Mouse (Mus musculus) embryo, embryonic 10 days (tissue): ENCODE results near the gene Rnf123.
"Not testable (repeated sequence)": the region's sequence is repeated elsewhere in the genome, so short reads cannot be mapped to it uniquely, and the experiment has no call there.

Experiments
- DNase-seq: peaks from one replicate; pipeline ENCODE4 v3.0.0-alpha.2; 2015; ENCODE audit warnings: low spot score

Gene Rnf123

GRCm38 (mm10) chr9:108035331-108036156 is 47.6 kb downstream of the Rnf123 start:
- no peak for DNase-seq

GRCm38 (mm10) chr9:108032126-108032525 is 51.0 kb downstream of the Rnf123 start:
- DNase-seq = no peak

GRCm38 (mm10) chr9:108027867-108028266 is 55.3 kb downstream of the Rnf123 start:
- no peak for DNase-seq

DNA sequence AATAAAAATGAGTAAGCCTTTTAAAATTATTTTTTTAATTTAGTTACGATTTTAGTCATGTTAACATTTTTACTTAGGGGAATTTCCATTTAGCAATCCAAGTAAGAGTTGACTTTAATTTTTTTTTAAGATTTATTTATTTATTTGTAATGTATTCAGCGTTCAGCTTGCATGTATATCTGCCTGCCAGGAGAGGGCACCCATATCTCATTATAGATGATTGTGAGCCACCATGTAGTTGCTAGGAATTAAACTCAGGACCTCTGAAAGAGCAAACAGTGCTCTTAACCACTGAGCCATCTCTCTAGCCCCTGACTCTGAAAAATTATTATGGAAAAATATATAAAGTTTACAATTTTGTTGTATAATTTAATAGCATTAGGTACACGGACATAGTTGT is 56.6 kb downstream of the Rnf123 start:
- DNase-seq = no peak

GRCm38 (mm10) chr9:108023216-108023615 is 59.9 kb downstream of the Rnf123 start:
- DNase-seq = no peak

- DNase-seq = no peak
These were observed 62.4 kb downstream of the Rnf123 start for GRCm38 (mm10) chr9:108020741-108021140.

- DNase-seq = no peak
These were observed 66.0 kb downstream of the Rnf123 start for GRCm38 (mm10) chr9:108017127-108017526.

GRCm38 (mm10) chr9:108013577-108013976 is 69.6 kb downstream of the Rnf123 start:
- DNase-seq = not testable (repeated sequence)

DNA sequence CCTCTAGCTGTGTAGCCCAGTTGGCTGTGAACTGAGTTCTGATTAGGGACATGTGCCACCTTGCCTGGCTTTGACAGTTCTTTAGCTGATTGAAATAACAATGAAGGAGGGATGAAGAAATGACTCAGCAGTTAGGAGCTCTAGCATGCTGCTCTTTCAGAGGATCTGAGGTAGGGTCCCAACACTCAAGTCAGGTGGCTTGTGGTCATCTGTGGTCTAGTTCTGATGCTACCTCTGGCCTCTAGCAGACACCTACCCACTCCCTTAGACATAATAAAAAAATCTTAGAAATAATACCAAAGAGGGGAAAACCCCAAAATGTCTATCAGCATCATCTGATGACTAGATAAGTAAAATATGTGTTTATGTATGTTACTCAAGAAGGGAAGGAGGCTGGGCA is 72.8 kb downstream of the Rnf123 start:
- DNase-seq = no peak

GRCm38 (mm10) chr9:108008041-108008440 is 75.1 kb downstream of the Rnf123 start:
- no peak for DNase-seq

DNA sequence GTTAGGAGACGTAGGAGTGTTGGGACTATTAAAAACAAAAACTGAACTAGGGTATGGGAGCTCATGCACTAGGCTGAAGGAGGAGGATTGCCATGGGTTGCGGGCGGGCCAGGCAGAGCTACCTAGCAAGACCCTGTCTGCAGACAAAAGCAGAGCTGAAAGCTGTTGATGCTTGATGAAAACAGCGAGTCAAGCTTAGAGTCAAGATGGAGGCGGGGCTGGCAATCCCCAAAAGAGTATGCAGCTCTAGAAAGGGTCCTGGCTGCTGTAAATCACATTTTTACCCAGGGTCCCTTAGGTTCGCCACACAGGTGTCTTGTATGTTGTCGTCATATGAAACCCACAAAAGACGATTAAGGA is 79.6 kb downstream of the Rnf123 start:
- peak; percentile 45 for DNase-seq

DNA sequence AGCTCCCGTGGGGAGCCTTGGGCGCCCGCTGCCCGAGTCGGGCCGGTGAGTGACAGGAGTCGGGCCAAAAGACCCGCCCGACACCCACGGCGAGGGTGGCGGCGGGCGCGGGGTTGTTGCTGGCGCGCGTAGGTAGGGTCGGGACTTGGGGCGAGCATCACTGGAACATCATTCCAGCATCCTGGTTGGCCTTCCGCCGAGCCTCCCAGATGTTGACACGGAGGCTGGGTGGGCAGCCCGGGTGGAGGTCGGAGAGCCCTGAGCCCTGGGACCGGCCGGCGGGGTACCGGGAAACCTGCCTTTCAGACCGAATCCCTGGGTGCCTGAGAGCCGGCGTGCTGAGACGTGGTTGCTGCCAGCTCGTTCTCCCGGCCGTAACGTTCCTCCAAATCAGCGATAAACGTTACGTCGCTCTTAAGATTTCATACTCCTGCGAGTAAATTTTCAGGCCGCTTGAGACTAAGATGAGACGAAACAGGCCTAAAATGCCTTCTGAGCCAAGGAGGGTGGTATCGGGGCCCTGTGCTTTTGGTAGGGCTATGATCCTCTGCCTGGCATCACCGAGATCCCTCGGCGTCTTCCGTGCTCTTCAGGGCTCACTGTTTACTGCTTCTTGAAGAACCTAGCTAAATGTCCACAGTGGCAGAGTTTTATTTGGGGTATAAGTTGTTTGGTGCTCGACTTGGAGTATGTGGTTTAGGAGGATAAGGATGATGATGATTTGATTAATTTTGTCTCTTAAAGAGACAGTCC is 80.2 kb downstream of the Rnf123 start:
- DNase-seq = peak; percentile 17

GRCm38 (mm10) chr9:108001922-108002770 is 81.0 kb downstream of the Rnf123 start, which contains the start of gene Ip6k1:
Gene Ip6k1, plus strand, starts transcription at chr9:108002501.
- peak; percentile 100 for DNase-seq
